Mouse (Mus musculus) heart, postnatal 0 days (tissue): Measurements from ENCODE around the gene Atxn7l3.

ENCODE experiments used
- CTCF ChIP-seq: IDR thresholded peaks from 2 replicates; pipeline ENCODE4 v1.5.1; 2016; ENCODE audit warnings: antibody characterized with exemption, control low read depth, low read depth
- EP300 ChIP-seq: IDR thresholded peaks from 2 replicates; pipeline ENCODE4 v1.6.1; 2016; ENCODE audit warnings: antibody characterized with exemption, low read depth

- TF ChIP-seq EP300 (no peak), CTCF (no peak)
Measured at GRCm38 (mm10) chr11:102312586-102312985, 16.2 kb upstream of the Atxn7l3 start.
